Mouse (Mus musculus) ES-CJ7 (cell line): ENCODE measurements at regions not wholly inside any gene's neighbourhood (a gene's known extent, or its start where the extent isn't known, plus 50 kb on each side); places are given as distances from the start of the nearest gene placed in this dataset.
A peak's percentile ranks its signal among the peaks of the same experiment; 100 is the strongest.

Source experiments
- DNase-seq: peaks from one replicate; pipeline ENCODE4 v3.0.0; 2011; ENCODE audit warnings: low read depth, low spot score

DNA sequence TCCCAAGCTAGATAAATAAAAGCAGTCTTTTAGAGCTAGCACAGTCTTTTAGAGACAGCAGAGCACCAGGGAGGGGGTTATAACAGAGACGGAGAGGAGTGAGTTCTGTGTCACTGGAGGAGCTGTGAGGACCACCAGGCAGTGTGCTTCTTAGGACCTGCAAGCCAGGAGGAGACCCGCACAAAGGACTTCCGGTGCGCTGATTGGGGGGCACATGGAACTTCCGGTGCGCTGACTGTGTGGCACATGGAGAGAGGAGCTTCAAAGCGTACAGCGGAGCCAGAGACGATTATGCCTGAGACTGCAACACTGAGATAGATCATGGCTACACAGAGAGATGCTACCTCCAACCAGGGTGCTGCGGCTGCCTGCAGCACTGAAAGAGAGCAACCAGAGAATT, 53.4 kb downstream of the Rpl37a start:
- peak; percentile 66 for DNase-seq

DNA sequence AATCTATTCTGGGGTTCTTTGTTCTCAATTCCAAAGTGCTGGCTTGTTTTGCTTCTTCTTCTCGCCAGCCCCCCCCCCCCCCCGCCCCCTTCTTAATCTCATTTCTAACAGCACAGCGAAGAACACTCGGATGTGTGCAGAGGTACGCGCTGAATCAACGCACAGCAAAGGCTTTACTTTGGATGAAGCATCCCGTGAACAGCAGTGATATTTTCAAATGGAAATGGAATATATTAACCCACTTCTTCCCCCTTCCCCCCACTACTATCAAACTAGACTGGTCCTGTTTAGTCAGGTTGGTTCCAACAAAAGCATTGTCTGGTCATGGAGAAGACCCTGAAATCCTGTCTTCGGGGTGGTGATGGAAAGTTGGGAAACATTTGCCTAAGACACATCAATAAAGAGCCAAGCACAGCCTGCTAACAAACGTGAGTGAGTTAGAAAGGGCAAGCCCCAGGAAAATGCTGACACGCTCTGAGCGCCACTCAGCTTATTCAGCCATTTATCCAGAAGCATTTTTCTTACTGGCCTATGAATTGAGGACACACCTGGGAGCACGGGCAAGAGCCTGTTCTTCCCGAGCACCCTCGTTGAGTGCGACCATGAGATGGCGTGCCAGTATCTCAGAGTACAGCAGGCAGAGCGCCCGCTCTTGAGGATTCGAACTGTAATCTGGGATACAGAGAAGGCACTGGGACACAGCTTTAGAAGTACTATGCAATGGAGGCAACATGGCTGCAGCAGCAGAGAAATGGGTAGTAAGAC, 54.1 kb downstream of the Rpl37a start:
- DNase-seq = peak; percentile 42

DNA sequence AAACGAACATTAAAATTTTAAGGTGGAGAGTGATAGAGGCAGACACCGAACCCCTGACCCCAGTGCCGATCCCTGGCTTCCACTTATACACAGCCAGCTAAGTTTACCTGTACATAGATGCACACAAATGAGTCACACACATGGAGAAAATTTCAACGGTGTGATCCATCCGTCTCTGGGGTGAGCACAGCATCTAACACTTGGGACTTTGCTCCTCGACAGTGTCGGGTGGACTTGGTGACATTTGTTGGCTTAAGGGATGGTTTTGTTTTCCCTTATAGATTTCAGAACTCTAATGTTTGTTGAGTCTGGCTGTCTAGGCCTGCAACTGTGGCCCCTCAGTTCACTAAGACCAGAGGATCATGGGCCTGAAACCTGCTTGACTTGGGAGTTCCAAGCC, 54.9 kb upstream of the Igfbp2 start:
- DNase-seq = no peak

DNA sequence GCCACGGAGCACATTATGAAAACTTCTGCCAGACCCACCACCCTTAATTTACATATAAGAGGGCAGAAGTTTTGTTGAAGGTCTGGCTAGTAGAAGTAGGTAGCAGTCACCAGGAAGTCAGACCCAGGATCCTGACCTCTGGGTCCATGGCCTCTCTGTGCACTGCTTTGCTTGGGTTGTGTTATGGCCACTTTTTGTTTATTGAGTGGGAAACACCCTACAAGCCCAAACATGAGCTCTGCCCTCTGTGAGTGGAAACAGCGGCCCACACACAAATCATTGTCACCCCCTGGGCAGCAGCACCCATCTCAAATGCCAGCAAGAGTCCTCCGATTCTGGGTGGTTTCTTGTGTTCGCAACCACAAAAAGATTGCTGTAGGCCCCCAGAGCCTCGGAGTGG, 51.6 kb upstream of the Igfbp2 start:
- DNase-seq = no peak

DNA sequence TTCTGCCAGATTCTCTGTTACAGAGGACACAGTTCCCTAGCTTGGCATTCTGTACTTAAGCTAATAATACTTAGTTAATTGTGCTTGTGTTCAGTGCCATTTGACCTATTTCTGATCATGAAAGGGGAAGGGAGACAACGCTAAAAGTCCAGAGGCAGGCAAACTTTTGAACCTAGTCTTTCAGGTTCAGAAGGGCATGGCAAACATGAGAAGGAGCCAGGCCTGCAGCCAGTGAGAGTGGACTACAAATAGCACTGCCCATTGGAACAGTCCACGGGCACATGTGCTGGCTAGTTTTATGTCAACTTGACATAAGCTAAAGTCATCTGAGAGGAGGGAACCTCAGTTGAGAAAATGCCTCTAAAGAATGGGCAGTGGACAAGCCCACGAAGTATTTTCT, 51.1 kb upstream of the Igfbp2 start:
- DNase-seq = no peak
